Mouse (Mus musculus) liver, embryonic 14.5 days (tissue): ENCODE measurements around the gene Drap1. TPM values are rescaled to one million over a fixed set of nuclear protein-coding genes. Genes with fewer than 3 reads are reported as not detected.
A peak's percentile ranks its signal among the peaks of the same experiment; 100 is the strongest.

Experiments
- ATAC-seq: fragments of 200-750 bp; cut with Nextera tagmentation; 2 replicates; pipeline ENCODE4 v1.8.0; 2017; ENCODE audit warnings: moderate number of reproducible peaks, mild to moderate bottlenecking, moderate library complexity; ENCODE audit not compliant: insufficient read depth
- DNase-seq, 3 experiments: peaks; one replicate each; pipeline ENCODE4 v3.0.0-alpha.2; 2012 to 2013; ENCODE audit warnings: low read depth in 3 of 3, low spot score in 3 of 3
- H3K27ac ChIP-seq: fragments of 300-500 bp; sonication (generic); 2 replicates; pipeline ENCODE4 v1.5.1; 2014; ENCODE audit warnings: moderate library complexity, mild to moderate bottlenecking, control low read depth, inconsistent platforms
- H3K27me3 ChIP-seq: fragments of 300-500 bp; sonication (generic); 2 replicates; pipeline ENCODE4 v1.6.1; 2014; ENCODE audit warnings: mild to moderate bottlenecking, low read length, moderate library complexity; ENCODE audit not compliant: control insufficient read depth, insufficient read depth
- H3K36me3 ChIP-seq: fragments of 300-500 bp; sonication (generic); replicated peaks from 2 replicates; pipeline ENCODE4 v1.6.1; 2014; ENCODE audit warnings: low read depth; ENCODE audit not compliant: control insufficient read depth, insufficient read depth
- H3K4me1 ChIP-seq, 2 experiments: fragments of 200-500 bp in 1 of 2; fragments of 300-500 bp in 1 of 2; sonication (generic) in 1 of 2; replicated peaks; 2 replicates each; pipeline ENCODE4 v1.6.1; 2012 to 2014; ENCODE audit warnings: antibody characterized with exemption in 1 of 2, inconsistent platforms in 1 of 2, low read length in 1 of 2; ENCODE audit not compliant: control insufficient read depth in 2 of 2, insufficient read depth in 2 of 2
- H3K4me2 ChIP-seq: fragments of 300-500 bp; sonication (generic); 2 replicates; pipeline ENCODE4 v1.6.1; 2014; ENCODE audit warnings: low read depth, mild to moderate bottlenecking, control low read depth, moderate library complexity
- H3K4me3 ChIP-seq, 2 experiments: fragments of 200-500 bp in 1 of 2; fragments of 300-500 bp in 1 of 2; sonication (generic) in 1 of 2; 2 replicates each; pipeline ENCODE4 v1.5.1; 2012 to 2014; ENCODE audit warnings: low read depth in 2 of 2, low read length in 2 of 2, mild to moderate bottlenecking in 2 of 2, control low read depth in 1 of 2, inconsistent platforms in 1 of 2, moderate library complexity in 1 of 2; ENCODE audit not compliant: insufficient read depth in 1 of 2
- H3K9ac ChIP-seq: fragments of 300-500 bp; sonication (generic); replicated peaks from 2 replicates; pipeline ENCODE4 v1.6.1; 2014; ENCODE audit warnings: mild to moderate bottlenecking, control low read depth, moderate library complexity
- H3K9me3 ChIP-seq: fragments of 300-500 bp; sonication (generic); 2 replicates; pipeline ENCODE4 v1.6.1; 2016; ENCODE audit warnings: low read length, mixed read lengths; ENCODE audit not compliant: control insufficient read depth
- CTCF ChIP-seq: IDR thresholded peaks from 2 replicates; pipeline ENCODE4 v1.5.1; 2016; ENCODE audit warnings: antibody characterized with exemption, low read depth, control low read depth
- EP300 ChIP-seq: IDR thresholded peaks from 2 replicates; pipeline ENCODE4 v1.6.1; 2016; ENCODE audit warnings: antibody characterized with exemption, low read depth
- WGBS: fragments of 180-500 bp; shearing (Covaris S2); extraction: QIAGEN DNeasy Blood & Tissue Kit; methylation state at CpG from one replicate; pipeline ENCODE4 v1.1.7; 2014; ENCODE audit not compliant: insufficient replicate concordance; 5-methylcytosine and 5-hydroxymethylcytosine counted together
- polyA plus RNA-seq, 2 experiments: library from polyadenylated mRNA; depleted of rRNA in 1 of 2; stranded (reverse) in 1 of 2; unstranded in 1 of 2; fragments of >200 nt; fragmentation: Nextera tagmentation in 1 of 2; extraction: Ambion mirVana in 1 of 2; gene quantifications; 2 replicates each; pipeline versions ENCODE4 v1.2.1 to v1.2.3; 2012 to 2014

Drap1 gene
- polyA plus RNA-seq, 2 experiments: 58.5 to 64.0 TPM

GRCm38 (mm10) chr19:5449673-5450072 lies 24.9 kb upstream of the Drap1 start:
- TF ChIP-seq CTCF: no peak
- TF ChIP-seq EP300: no peak
- peaks cover 5 to 11% of the 10 kb centered on the region in 2 experiments for H3K4me1 ChIP-seq
- H3K27ac ChIP-seq: no peak overlapping the region
- no peak overlapping the region for H3K4me3 ChIP-seq
- H3K9ac ChIP-seq: no peak overlapping the region
- ATAC-seq (no peak), DNase-seq (no peak)
- no peaks in the 10 kb centered on the region for H3K36me3 ChIP-seq
- H3K27me3 ChIP-seq: peaks cover 41% of the 10 kb centered on the region
- H3K4me2 ChIP-seq: no peak overlapping the region
- 64% methylated on average over 3 of the region's 3 CpGs for WGBS
- no peaks in the 10 kb centered on the region for H3K9me3 ChIP-seq

- Histone ChIP-seq H3K27ac (no peak overlapping the region), H3K9ac (no peak overlapping the region)
- WGBS: 3% methylated on average over 36 of the region's 36 CpGs
These were observed 23.8 kb upstream of the Drap1 start for GRCm38 (mm10) chr19:5448354-5449150.

GRCm38 (mm10) chr19:5447515-5448353 lies 23.0 kb upstream of the Drap1 start, which contains the start of gene Fosl1:
Gene Fosl1 (plus strand): TSS chr19:5447547.
- peak; percentile 40; the same call in 1 of the 2 replicates for ATAC-seq
- DNase-seq: no peak
- Histone ChIP-seq H3K4me3 (peak within 1 kb of the TSS; percentile 57 to 59), H3K36me3 (no peaks in the 10 kb centered on the region), H3K9me3 (no peaks in the 10 kb centered on the region), H3K4me1 (peaks cover 5 to 11% of the 10 kb centered on the region in 2 experiments), H3K27ac (no peak within 1 kb of the TSS), H3K27me3 (peaks cover 41% of the 10 kb centered on the region), H3K4me2 (peak within 1 kb of the TSS; percentile 80), H3K9ac (peak within 1 kb of the TSS; percentile 19)
- TF ChIP-seq CTCF (no peak), EP300 (no peak)
- WGBS: under 1% methylated on average over 70 of the region's 70 CpGs

More at GRCm38 (mm10) chr19:5448354-5449150, 23.8 kb upstream of the Drap1 start:
- ATAC-seq: peak; percentile 69
- no peaks in the 10 kb centered on the region for H3K9me3 ChIP-seq
- H3K4me2 ChIP-seq: peak overlapping the region; percentile 80
- no peaks in the 10 kb centered on the region for H3K36me3 ChIP-seq
- H3K4me1 ChIP-seq: peaks cover 5 to 11% of the 10 kb centered on the region in 2 experiments
- TF ChIP-seq EP300 (no peak), CTCF (no peak)
- no peak for DNase-seq
- peak overlapping the region in 1 of 2 experiments; percentile 59; a peak in 2 of 4 replicates for H3K4me3 ChIP-seq
- H3K27me3 ChIP-seq: peaks cover 41% of the 10 kb centered on the region

- Histone ChIP-seq H3K9me3 (no peaks in the 10 kb centered on the region), H3K36me3 (no peaks in the 10 kb centered on the region), H3K4me3 (no peak overlapping the region), H3K27me3 (peaks cover 43% of the 10 kb centered on the region), H3K27ac (no peak overlapping the region), H3K4me2 (no peak overlapping the region), H3K9ac (no peak overlapping the region), H3K4me1 (peaks cover 5 to 11% of the 10 kb centered on the region in 2 experiments)
- 72% methylated on average over 5 of the region's 5 CpGs for WGBS
- DNase-seq: no peak
- TF ChIP-seq EP300 (no peak), CTCF (no peak)
- no peak for ATAC-seq
These were observed 21.0 kb upstream of the Drap1 start for GRCm38 (mm10) chr19:5445747-5446146.

GRCm38 (mm10) chr19:5444954-5445353 lies 20.2 kb upstream of the Drap1 start:
- H3K9me3 ChIP-seq: peaks cover 5% of the 10 kb centered on the region
- no peak overlapping the region for H3K27ac ChIP-seq
- H3K4me3 ChIP-seq: no peak overlapping the region
- DNase-seq: no peak
- no peak overlapping the region for H3K4me2 ChIP-seq
- no peak for TF ChIP-seq CTCF
- TF ChIP-seq EP300: no peak
- no peak overlapping the region for H3K9ac ChIP-seq
- WGBS: 34% methylated on average over 7 of the region's 7 CpGs
- no peak for ATAC-seq
- peaks cover 39% of the 10 kb centered on the region for H3K27me3 ChIP-seq
- H3K36me3 ChIP-seq: no peaks in the 10 kb centered on the region
- peaks cover 5 to 11% of the 10 kb centered on the region in 2 experiments for H3K4me1 ChIP-seq
